Mouse (Mus musculus): ENCODE results near the gene Sipa1l1.

GRCm38 (mm10) chr12:82371266-82371665 is 202.1 kb downstream of the Sipa1l1 start:
- TF ChIP-seq CTCF (IDR thresholded peaks at IDR 0.05; ENCODE audit: borderline replicate concordance, insufficient read depth, low read depth, low read length) (no peak), POLR2A (IDR thresholded peaks at IDR 0.05; ENCODE audit: borderline replicate concordance, insufficient read depth, low read length) (no peak)

Data from cerebellum, adult 2 months (tissue).